Mouse (Mus musculus): ENCODE data around the gene Dmc1.

DNA sequence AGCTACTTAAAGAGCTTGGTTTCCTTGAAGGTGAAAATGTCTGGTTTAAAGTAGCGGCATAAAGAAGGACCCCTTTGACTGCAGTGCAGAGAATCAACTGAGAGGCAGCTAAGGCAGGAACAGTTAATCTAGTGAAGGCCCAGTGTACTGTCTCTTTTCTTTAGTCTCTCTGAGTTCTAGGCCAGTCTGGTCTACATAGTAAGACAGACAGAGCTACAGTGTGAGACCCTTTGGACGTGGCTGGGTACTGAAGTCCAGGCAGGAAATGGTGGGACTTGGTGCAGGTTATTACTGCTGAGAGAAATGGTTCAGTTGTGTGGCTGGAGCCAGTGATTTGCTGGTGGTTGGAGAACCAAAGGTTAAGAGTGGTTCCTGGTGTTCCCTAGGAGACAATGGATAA is 56.7 kb downstream of the Dmc1 start:
- no peak for TF ChIP-seq CTCF (IDR thresholded peaks at IDR 0.05; ENCODE audit: low read depth, low read length)
- TF ChIP-seq GATA1 (IDR thresholded peaks at IDR 0.05; ENCODE audit: borderline replicate concordance, low read length), result no peak
- TF ChIP-seq GATA2 (IDR thresholded peaks at IDR 0.05; ENCODE audit: borderline replicate concordance, low read depth, low read length), result no peak

All from G1E (cell line).